Mouse (Mus musculus) forelimb bud, embryonic 11.5 days (tissue): Measurements from ENCODE around the gene Farsa.
A peak's percentile ranks its signal among the peaks of the same experiment; 100 is the strongest.

Source experiments
- DNase-seq: peaks from one replicate; pipeline ENCODE4 v3.0.0-alpha.2; 2012; ENCODE audit warnings: low read depth, low spot score

The Farsa gene

DNA sequence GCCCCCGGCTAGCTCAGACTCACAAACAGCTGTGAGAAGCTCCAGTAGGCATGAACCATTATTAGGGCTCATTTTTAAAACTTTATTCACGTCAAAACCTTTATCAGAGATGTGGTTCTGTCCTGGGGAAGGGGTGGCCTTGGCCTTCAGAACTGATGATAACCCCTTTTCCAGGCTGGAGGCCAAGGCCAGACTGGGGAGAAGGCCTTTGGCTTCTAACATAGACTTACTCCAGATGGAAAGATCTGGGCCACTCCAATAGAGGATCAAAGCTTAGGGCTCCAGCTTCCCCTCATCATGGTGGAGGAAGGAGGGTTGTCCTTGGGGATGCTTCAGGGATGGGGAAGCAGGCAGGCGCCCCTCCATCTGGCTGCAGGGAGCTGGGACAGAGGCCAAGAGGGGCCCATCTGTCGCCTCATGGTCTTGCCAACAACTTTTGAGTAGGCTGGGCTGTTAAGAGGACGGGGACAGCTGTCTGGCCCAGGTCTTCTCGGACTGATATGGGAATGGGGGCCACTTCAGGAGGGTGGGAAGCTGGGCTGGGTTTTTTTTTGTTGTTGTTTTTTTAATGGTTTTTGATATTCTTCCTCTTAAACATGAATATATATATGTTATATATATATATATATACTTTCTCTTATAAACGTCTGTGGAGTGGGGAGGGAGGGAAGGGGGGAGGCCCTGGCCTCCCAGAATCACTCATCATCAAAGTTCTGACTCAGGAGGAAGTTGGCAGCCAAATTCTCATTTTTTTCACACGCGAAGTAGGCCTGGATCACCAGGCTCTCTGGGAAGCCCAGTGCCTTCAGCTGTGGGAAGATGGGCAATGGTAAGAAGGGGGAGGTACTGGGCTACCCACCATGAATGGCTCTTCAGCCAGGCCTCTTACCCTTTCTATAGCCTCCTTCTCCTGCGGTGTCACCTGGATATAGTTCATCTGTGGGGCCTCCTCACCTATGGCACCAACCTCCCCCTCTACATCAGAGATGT lies 21.6 kb upstream of the Farsa start:
- no peak for DNase-seq

- DNase-seq: peak; percentile 76
Observed at GRCm38 (mm10) chr8:84837149-84837911, 19.5 kb upstream of the Farsa start.

- DNase-seq: no peak
Observed at GRCm38 (mm10) chr8:84837912-84838470, 18.8 kb upstream of the Farsa start.

- no peak for DNase-seq
Observed at GRCm38 (mm10) chr8:84838513-84838912, 18.3 kb upstream of the Farsa start.

GRCm38 (mm10) chr8:84839411-84839810 lies 17.4 kb upstream of the Farsa start:
- no peak for DNase-seq

- DNase-seq: no peak
Observed at GRCm38 (mm10) chr8:84839875-84840247, 16.9 kb upstream of the Farsa start.

DNA sequence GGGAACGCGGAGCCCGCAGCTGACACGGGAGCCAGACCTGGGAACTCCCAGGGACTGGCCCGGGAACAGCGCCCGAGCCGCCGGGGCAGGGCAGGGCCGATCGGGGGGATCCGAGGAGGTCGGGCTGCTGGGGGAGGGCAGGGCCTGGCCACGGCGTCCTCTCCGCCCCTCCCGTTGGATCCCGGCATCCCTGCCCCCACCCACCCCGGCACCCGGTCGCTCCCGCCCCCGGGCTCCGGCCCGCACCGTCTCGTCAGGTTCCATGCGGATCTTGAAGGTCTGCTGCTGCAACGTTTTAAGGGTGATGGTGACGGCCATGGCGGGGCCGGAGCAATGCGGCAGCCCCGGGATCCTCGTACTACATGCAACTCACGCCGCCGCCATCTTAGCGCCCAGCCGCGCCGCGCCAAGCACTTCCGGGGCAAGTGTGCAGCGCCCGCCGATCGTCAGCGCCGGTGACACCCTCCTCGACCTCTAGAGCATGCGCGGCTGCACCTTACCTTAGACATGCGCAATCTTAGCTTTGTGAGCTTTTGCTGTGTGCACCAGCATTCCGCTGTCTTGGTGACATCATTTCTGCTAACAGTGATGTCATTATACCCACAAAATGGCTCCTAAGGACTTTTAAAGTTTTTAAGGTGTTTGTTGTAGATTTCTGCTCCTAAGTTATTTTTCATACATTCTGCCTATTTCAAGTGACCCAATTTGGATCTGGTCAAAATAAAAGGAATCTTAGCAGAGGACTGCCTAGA lies 16.4 kb upstream of the Farsa start, which contains the start of gene Rad23a:
Rad23a (minus strand) TSS at position 418 of the 752 bp plus-strand sequence.
- DNase-seq: peak; percentile 96

GRCm38 (mm10) chr8:84841514-84841913 lies 15.3 kb upstream of the Farsa start:
- no peak for DNase-seq

GRCm38 (mm10) chr8:84844397-84845070 lies 12.3 kb upstream of the Farsa start:
- no peak for DNase-seq

DNA sequence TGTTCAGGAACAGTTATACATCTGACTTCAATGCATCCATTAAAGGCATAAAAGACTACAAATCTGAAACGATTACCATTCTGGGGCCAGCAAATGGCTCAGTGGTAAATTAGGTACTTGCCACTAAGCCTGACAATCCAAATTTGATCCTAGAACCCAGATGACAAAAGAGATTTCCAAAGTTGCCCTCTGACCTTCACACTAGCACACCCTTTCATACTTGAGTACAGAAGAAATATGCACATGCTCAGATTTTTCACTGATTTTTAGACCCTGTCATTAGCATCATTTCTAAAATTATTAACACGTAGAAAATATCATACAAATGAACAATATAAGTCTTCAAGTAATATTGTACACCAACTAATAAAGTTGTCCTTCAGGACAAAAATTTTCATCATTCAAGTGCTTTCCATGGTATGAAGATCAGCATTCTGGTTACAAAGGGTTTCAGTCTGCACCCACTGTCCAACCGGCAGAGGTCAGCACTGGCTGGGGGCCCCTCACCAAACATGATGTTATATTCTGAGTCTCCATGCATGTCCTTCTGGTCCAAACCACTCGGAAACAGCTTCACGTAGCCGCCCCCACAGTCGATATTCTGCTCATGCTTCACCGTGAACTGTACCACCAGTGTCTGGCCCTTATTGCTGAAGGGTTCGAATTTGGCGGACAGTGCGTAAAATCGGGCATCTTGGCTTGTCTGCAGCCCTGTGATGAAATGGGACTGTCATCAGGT lies 11.3 kb upstream of the Farsa start:
- no peak for DNase-seq

- no peak for DNase-seq
Observed at GRCm38 (mm10) chr8:84846094-84846721, 10.6 kb upstream of the Farsa start.

- peak; percentile 100 for DNase-seq
Observed at GRCm38 (mm10) chr8:84846722-84847572, 9.8 kb upstream of the Farsa start, which contains the start of gene Calr. Calr (minus strand) TSS chr8:84846934.

DNA sequence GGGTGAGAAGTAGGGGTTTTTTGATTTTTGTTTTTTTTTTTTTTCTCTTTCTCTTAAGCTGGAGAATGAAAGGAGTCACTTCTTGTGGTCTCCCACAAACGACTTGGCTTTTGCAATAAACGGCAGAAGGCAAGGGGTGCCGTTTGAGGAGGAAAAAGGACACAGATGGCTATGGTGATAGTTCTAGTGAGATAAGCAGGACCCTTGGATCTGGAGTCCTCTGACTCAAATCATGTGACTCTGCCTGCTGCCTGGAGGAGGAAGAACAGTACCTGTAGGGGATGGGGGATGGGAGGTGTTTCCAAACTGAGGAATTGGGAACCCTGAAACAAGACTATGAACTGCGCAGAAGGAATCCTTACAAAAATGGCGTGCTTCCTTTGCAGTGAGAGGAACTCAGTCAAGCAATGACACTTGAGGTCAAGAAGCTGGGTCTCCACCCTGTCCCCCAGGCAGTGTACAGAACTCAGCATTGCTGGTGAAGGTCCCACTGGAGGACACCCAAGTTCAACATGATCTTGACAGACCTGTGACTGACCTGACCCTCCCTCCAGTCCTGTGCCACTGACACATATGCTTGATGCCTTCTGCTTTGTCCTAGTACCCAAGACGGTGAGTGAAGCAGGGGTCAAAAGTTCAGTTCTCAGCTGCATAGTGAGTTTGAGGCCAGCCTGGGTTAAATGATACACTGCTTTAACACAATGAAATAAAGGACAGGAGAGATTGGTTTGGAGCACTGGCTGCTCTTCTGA lies 8.9 kb upstream of the Farsa start:
- DNase-seq: no peak

- no peak for DNase-seq
Observed at GRCm38 (mm10) chr8:84856434-84856833, 355 bp upstream of the Farsa start.

GRCm38 (mm10) chr8:84871376-84872308 lies 14.9 kb downstream of the Farsa start, which contains the start of gene Syce2:
Syce2 (plus strand) TSS chr8:84872111.
- peak; percentile 46 for DNase-seq

- DNase-seq: peak; percentile 18
Observed at GRCm38 (mm10) chr8:84872309-84872965, 15.6 kb downstream of the Farsa start.
